Mouse (Mus musculus): ENCODE data around the gene Fgfr2.

The Fgfr2 gene

GRCm38 (mm10) chr7:130368036-130368826 lies 2754.9 kb downstream of the Fgfr2 start:
- DNase-seq (ENCODE audit: low read depth, low spot score), result no peak

GRCm38 (mm10) chr7:130367222-130368035 lies 2755.7 kb downstream of the Fgfr2 start:
- no peak for DNase-seq (ENCODE audit: low read depth, low spot score)

DNA sequence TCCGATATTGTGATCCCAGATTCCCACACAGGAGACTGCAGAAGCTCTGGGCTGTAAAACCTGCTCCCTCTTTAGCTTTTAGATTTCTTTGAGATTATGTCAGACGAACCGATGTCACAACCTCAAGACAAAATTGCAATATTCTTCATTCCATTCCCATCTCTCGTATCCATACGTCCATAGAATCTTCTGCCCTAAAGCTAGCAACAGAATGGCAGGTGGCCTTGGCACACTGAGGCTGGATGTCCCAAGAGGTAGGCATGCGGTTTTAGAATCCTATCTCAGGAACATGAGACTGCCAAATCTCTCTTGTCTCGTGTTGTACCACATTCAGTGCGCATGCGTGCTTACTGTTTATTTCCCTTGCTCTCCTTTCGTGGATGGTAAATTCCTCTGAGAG lies 2757.4 kb downstream of the Fgfr2 start:
- no peak for DNase-seq (ENCODE audit: low read depth, low spot score)

GRCm38 (mm10) chr7:130340412-130341152 lies 2782.6 kb downstream of the Fgfr2 start:
- DNase-seq (ENCODE audit: low read depth, low spot score), result no peak

- no peak for DNase-seq (ENCODE audit: low read depth, low spot score)
Measured at GRCm38 (mm10) chr7:130337601-130338000, 2785.5 kb downstream of the Fgfr2 start.

DNA sequence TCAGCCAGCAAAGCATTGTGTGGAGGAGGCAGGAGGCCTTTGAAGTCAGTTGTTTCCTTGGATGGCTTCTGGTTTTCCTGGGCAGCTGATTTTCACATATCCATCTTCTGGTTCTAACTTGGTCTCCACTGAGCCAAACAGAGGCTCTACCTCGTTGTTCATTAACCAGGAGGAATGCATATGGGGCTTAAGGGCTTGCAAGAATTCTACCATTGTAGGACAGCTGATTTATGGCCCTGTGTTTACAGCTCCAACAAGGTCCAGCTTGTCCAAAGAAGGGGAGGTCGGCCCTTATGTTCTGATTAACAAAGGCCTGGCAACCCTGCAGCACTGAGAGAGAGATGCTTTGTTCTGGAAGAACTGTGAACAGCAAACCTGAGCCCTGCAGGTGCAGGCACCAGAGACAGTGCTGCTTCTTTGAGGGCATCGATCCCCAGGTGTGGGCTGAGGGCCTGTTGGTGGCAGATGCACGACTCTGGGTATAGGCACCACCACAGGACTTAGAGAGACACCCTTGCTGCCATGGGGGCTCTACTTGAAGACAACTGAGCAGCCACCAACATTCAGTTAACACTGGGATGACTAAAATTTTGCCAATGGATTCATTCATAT lies 2787.6 kb downstream of the Fgfr2 start:
- no peak for DNase-seq (ENCODE audit: low read depth, low spot score)

- DNase-seq (ENCODE audit: low read depth, low spot score), result no peak
Measured at GRCm38 (mm10) chr7:130332515-130333220, 2790.5 kb downstream of the Fgfr2 start.

DNA sequence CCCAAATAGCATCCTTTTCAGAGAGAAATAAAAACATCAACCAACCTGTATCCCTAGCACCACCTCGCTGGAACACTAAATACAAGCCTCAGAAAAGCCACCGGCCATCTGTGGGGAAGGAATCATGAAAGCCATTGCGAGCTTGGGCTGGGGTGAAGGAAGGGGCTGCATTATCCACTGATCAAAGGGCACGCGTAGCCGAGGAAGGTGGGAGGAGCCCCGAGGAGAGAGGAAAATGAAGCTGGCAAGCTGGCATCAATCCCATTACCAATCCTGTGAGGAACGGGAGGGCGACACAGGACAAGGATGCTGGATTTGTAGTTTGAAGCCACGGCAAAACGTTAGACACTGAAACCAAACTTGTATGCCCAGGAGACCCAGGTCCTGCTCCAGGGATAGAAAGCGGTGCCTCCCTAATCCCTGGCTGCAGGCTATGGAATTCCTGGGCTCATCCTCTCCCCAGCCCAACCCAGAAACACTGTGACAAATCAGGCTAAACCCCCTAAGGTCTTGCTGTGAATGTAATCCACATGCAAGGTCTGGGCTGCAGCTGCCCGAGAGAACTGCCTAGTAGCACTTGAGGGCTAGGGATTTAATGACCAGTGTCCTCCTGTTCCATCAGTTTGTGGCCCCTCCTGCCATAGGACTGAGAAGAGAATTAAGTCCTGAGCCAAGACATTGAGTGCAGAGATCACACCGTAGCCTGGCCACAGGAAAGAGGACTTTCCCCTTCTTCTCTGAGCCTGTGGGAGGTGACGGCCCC lies 2795.4 kb downstream of the Fgfr2 start:
- DNase-seq (ENCODE audit: low read depth, low spot score), result no peak

- no peak for DNase-seq (ENCODE audit: low read depth, low spot score)
Measured at GRCm38 (mm10) chr7:130325983-130326433, 2797.1 kb downstream of the Fgfr2 start.

GRCm38 (mm10) chr7:130324716-130325401 lies 2798.3 kb downstream of the Fgfr2 start:
- DNase-seq (ENCODE audit: low read depth, low spot score), result no peak

- DNase-seq (ENCODE audit: low read depth, low spot score), result peak; percentile 6
Measured at GRCm38 (mm10) chr7:130323766-130324165, 2799.4 kb downstream of the Fgfr2 start.

GRCm38 (mm10) chr7:130319799-130320556 lies 2803.2 kb downstream of the Fgfr2 start:
- peak; percentile 37 for DNase-seq (ENCODE audit: low read depth, low spot score)

GRCm38 (mm10) chr7:130316294-130316693 lies 2806.9 kb downstream of the Fgfr2 start:
- no peak for DNase-seq (ENCODE audit: low read depth, low spot score)

GRCm38 (mm10) chr7:130315221-130315620 lies 2807.9 kb downstream of the Fgfr2 start:
- no peak for DNase-seq (ENCODE audit: low read depth, low spot score)

GRCm38 (mm10) chr7:130314658-130315057 lies 2808.5 kb downstream of the Fgfr2 start:
- DNase-seq (ENCODE audit: low read depth, low spot score), result no peak

DNA sequence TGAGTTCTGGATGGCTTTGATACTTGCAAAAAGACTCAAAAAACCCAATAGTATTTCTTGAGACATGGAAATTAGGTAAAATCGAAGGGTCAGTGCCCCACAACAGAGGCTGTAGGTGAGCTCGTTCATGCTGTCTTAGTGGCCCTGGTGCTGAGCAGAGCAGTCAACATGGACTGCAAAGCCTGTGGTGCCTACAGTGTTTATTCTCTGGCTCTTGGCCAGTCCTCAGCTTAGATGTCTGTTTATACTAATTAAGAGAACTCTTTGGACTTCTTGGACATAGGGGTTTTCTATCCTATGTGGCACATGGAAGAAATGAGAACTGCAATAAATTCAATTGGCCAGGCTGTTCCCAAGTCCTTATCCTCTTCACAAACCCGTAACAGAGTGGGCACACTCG lies 2811.8 kb downstream of the Fgfr2 start:
- DNase-seq (ENCODE audit: low read depth, low spot score), result no peak

DNA sequence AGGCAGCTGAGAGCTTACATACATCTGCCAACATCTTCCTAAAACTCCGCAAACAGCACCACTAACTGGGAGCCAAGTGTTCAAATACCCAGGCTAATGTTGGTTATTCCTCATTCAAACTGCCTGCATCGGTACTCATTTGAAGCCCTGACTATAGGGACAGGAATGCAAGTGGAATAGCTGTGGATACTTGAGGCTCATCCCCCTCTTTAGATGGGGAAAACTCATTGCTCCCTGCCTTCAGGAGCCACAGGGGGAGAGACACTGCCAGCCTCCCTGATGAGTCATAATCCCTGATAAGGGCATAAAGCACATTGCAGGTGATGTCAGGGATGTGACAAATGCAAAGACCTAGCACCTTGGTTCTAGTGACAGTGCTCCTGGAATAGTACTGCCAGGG lies 2814.0 kb downstream of the Fgfr2 start:
- DNase-seq (ENCODE audit: low read depth, low spot score), result peak; percentile 24

- DNase-seq (ENCODE audit: low read depth, low spot score), result no peak
Measured at GRCm38 (mm10) chr7:130307036-130307435, 2816.1 kb downstream of the Fgfr2 start.

GRCm38 (mm10) chr7:130304642-130305041 lies 2818.5 kb downstream of the Fgfr2 start:
- no peak for DNase-seq (ENCODE audit: low read depth, low spot score)
